Mouse (Mus musculus): ENCODE measurements around the gene BC051142.
"Not testable (repeated sequence)": the region's sequence is repeated elsewhere in the genome, so short reads cannot be mapped to it uniquely, and the experiment has no call there.

DNA sequence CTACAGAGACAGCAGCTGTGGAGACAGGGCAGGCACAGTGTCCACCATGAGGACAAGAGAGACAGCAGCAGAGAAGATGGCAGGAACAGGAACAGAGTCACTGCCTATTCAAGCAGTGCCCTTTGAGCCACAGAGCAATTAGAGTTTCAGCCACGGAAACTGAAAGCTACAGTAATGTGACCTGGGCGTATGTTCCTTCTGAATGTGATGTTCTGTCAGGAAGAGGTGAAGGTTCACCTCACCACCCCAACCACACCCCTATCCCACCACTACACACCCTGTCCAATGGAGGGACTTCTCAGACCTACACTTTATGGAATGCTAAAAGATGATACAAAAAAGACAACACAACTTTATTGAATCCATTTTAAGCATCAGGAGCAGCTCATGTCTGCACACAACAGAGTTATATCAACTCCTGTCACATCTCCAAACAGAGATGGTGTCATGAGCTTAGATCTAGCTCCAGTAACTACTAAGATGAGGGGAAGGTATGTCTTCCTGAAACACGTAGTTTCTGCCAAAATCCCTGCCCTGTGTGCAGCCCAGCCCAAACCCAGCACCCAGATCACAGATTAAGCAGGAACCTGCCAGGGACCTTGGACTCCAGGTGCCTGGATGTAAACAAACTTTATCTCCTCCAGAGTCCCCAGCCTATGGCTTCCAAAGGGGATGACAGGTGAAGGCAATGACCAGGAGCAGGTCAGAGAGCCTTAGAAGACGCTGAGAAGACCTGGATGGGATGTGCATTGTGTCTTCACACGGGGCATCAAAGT lies 78.8 kb downstream of the BC051142 start, which contains the start of gene Btnl4:
- not testable (repeated sequence) for TF ChIP-seq POLR2A, CTCF (IDR thresholded peaks at IDR 0.05; ENCODE audit: insufficient read depth, low read depth, low read length)

Measured in olfactory bulb, adult 2 months (tissue).